Mouse (Mus musculus): Measurements from ENCODE around the gene Abhd2. TPM values are rescaled to one million over a fixed set of nuclear protein-coding genes. Genes with fewer than 3 reads are reported as not detected.

Abhd2 gene
- polyA plus RNA-seq, 1 experiment from 2014 or later: 34.8 TPM

DNA sequence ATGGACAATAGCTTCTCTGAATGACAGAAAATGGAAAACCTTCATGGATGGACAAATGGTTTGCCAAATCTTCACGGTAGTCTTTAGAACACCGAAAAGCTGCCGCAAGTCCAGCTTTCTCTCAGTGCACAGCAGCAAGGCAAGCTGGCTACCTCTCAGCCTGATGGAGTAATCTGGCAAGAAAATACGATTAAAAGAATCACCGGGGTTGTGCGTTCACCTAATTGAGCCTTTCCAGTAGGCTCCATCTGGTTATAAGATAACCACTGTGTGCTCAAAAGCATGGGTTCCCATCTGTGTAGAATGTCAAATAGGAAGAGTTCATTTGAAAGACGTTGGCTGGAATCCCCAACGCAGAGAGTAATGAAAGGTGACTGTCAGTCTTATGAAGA is 11.9 kb downstream of the Abhd2 start:
- no peak overlapping the region for H3K4me3 ChIP-seq (ENCODE audit: low read depth, low read length)
- no peak for ATAC-seq
- 96% methylated on average over 8 of the region's 8 CpGs for WGBS
- peaks cover 3% of the 10 kb centered on the region; the same call in 1 of the 2 replicates for H3K36me3 ChIP-seq (ENCODE audit: control insufficient read depth, insufficient read depth)
- H3K4me2 ChIP-seq (replicated peaks; ENCODE audit: low read depth): no peak overlapping the region
- H3K4me1 ChIP-seq (replicated peaks; ENCODE audit: control insufficient read depth, insufficient read depth, low read length): 0 out of 2 replicates have a peak, but pooled peaks cover 7% of the 10 kb centered on the region
- H3K9ac ChIP-seq (ENCODE audit: low read depth, low read length): no peak overlapping the region
- no peaks in the 10 kb centered on the region for H3K27me3 ChIP-seq (replicated peaks; ENCODE audit: control insufficient read depth, insufficient read depth, low read length)
- TF ChIP-seq CTCF (IDR thresholded peaks at IDR 0.05; ENCODE audit: low read depth): no peak
- H3K9me3 ChIP-seq (ENCODE audit: control insufficient read depth): no peaks in the 10 kb centered on the region
- no peak overlapping the region for H3K27ac ChIP-seq (ENCODE audit: low read depth, low read length)

DNA sequence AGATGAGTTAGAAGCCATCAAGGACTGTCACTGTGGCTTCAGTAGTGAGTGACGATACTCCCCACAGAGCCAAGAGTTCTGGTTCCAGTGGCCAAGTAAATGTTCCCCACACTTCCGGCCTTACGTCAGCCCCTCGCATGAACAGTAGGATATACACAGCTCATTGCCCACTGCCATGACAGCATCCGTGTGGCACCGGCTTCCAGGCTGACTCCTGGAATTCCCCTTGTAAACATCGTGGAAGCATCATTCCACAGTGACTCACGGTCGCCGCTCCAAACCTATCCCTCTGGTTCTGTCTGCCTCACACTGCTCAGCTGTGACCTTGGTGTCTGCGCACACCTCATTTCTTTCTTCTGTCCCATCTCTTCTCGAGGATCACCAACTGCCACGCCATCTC is 12.4 kb downstream of the Abhd2 start:
- no peak overlapping the region for H3K4me2 ChIP-seq (replicated peaks; ENCODE audit: low read depth)
- H3K9ac ChIP-seq (ENCODE audit: low read depth, low read length): no peak overlapping the region
- H3K27me3 ChIP-seq (replicated peaks; ENCODE audit: control insufficient read depth, insufficient read depth, low read length): no peaks in the 10 kb centered on the region
- peaks cover 3% of the 10 kb centered on the region; the same call in 1 of the 2 replicates for H3K36me3 ChIP-seq (ENCODE audit: control insufficient read depth, insufficient read depth)
- no peaks in the 10 kb centered on the region for H3K9me3 ChIP-seq (ENCODE audit: control insufficient read depth)
- TF ChIP-seq CTCF (IDR thresholded peaks at IDR 0.05; ENCODE audit: low read depth): no peak
- 0 out of 2 replicates have a peak, but pooled peaks cover 5% of the 10 kb centered on the region for H3K4me1 ChIP-seq (replicated peaks; ENCODE audit: control insufficient read depth, insufficient read depth, low read length)
- WGBS: 64% methylated on average over 13 of the region's 13 CpGs
- no peak for ATAC-seq
- no peak overlapping the region for H3K27ac ChIP-seq (ENCODE audit: low read depth, low read length)
- no peak overlapping the region for H3K4me3 ChIP-seq (ENCODE audit: low read depth, low read length)

GRCm38 (mm10) chr7:79287226-79287625 is 14.2 kb downstream of the Abhd2 start:
- Histone ChIP-seq H3K4me1 (replicated peaks; ENCODE audit: control insufficient read depth, insufficient read depth, low read length) (0 out of 2 replicates have a peak, but pooled peaks cover 5% of the 10 kb centered on the region), H3K9ac (ENCODE audit: low read depth, low read length) (no peak overlapping the region), H3K27ac (ENCODE audit: low read depth, low read length) (no peak overlapping the region), H3K4me3 (ENCODE audit: low read depth, low read length) (no peak overlapping the region), H3K4me2 (replicated peaks; ENCODE audit: low read depth) (no peak overlapping the region), H3K9me3 (ENCODE audit: control insufficient read depth) (no peaks in the 10 kb centered on the region), H3K27me3 (replicated peaks; ENCODE audit: control insufficient read depth, insufficient read depth, low read length) (no peaks in the 10 kb centered on the region), H3K36me3 (ENCODE audit: control insufficient read depth, insufficient read depth) (peaks cover 3% of the 10 kb centered on the region; the same call in 1 of the 2 replicates)
- no peak for ATAC-seq
- 86% methylated on average over 6 of the region's 6 CpGs for WGBS
- TF ChIP-seq CTCF (IDR thresholded peaks at IDR 0.05; ENCODE audit: low read depth): no peak

GRCm38 (mm10) chr7:79287928-79288327 is 14.9 kb downstream of the Abhd2 start:
- no peak overlapping the region for H3K4me3 ChIP-seq (ENCODE audit: low read depth, low read length)
- WGBS: 86% methylated on average over 8 of the region's 8 CpGs

GRCm38 (mm10) chr7:79288422-79288821 is 15.4 kb downstream of the Abhd2 start:
- Histone ChIP-seq H3K36me3 (ENCODE audit: control insufficient read depth, insufficient read depth) (peaks cover 3% of the 10 kb centered on the region; the same call in 1 of the 2 replicates), H3K27ac (ENCODE audit: low read depth, low read length) (no peak overlapping the region), H3K4me3 (ENCODE audit: low read depth, low read length) (no peak overlapping the region), H3K4me2 (replicated peaks; ENCODE audit: low read depth) (no peak overlapping the region), H3K4me1 (replicated peaks; ENCODE audit: control insufficient read depth, insufficient read depth, low read length) (no peaks in the 10 kb centered on the region), H3K9me3 (ENCODE audit: control insufficient read depth) (no peaks in the 10 kb centered on the region), H3K9ac (ENCODE audit: low read depth, low read length) (no peak overlapping the region), H3K27me3 (replicated peaks; ENCODE audit: control insufficient read depth, insufficient read depth, low read length) (no peaks in the 10 kb centered on the region)
- no peak for ATAC-seq
- TF ChIP-seq CTCF (IDR thresholded peaks at IDR 0.05; ENCODE audit: low read depth): no peak
- WGBS: 86% methylated on average over 5 of the region's 5 CpGs

More at GRCm38 (mm10) chr7:79287928-79288327, 14.9 kb downstream of the Abhd2 start:
- Histone ChIP-seq H3K36me3 (ENCODE audit: control insufficient read depth, insufficient read depth) (peaks cover 3% of the 10 kb centered on the region; the same call in 1 of the 2 replicates), H3K9ac (ENCODE audit: low read depth, low read length) (no peak overlapping the region), H3K4me2 (replicated peaks; ENCODE audit: low read depth) (no peak overlapping the region), H3K9me3 (ENCODE audit: control insufficient read depth) (no peaks in the 10 kb centered on the region), H3K4me1 (replicated peaks; ENCODE audit: control insufficient read depth, insufficient read depth, low read length) (0 out of 2 replicates have a peak, but pooled peaks cover 3% of the 10 kb centered on the region), H3K27ac (ENCODE audit: low read depth, low read length) (no peak overlapping the region), H3K27me3 (replicated peaks; ENCODE audit: control insufficient read depth, insufficient read depth, low read length) (no peaks in the 10 kb centered on the region)
- ATAC-seq: no peak
- no peak for TF ChIP-seq CTCF (IDR thresholded peaks at IDR 0.05; ENCODE audit: low read depth)

- H3K27ac ChIP-seq (ENCODE audit: low read depth, low read length): no peak overlapping the region
- WGBS: 88% methylated on average over 14 of the region's 14 CpGs
- H3K4me3 ChIP-seq (ENCODE audit: low read depth, low read length): no peak overlapping the region
- no peaks in the 10 kb centered on the region for H3K4me1 ChIP-seq (replicated peaks; ENCODE audit: control insufficient read depth, insufficient read depth, low read length)
- no peak overlapping the region for H3K4me2 ChIP-seq (replicated peaks; ENCODE audit: low read depth)
- no peaks in the 10 kb centered on the region for H3K27me3 ChIP-seq (replicated peaks; ENCODE audit: control insufficient read depth, insufficient read depth, low read length)
- peaks cover 29% of the 10 kb centered on the region for H3K36me3 ChIP-seq (ENCODE audit: control insufficient read depth, insufficient read depth)
- H3K9ac ChIP-seq (ENCODE audit: low read depth, low read length): no peak overlapping the region
- TF ChIP-seq CTCF (IDR thresholded peaks at IDR 0.05; ENCODE audit: low read depth): no peak
- ATAC-seq: no peak
- no peaks in the 10 kb centered on the region for H3K9me3 ChIP-seq (ENCODE audit: control insufficient read depth)
Observed at GRCm38 (mm10) chr7:79293605-79294232, 20.7 kb downstream of the Abhd2 start.
